Mouse (Mus musculus) thymus, postnatal 25 days (tissue): ENCODE results near the gene Satl1.

Experiments used
- DNase-seq: peaks from one replicate; pipeline ENCODE4 v3.0.0; 2022

Satl1 gene

GRCm38 (mm10) chrX:112406679-112407078 lies at the start of gene Satl1:
Satl1 (minus strand) TSS chrX:112406779.
- no peak for DNase-seq

GRCm38 (mm10) chrX:112438064-112438463 lies 31.5 kb upstream of the Satl1 start:
- DNase-seq: no peak

GRCm38 (mm10) chrX:112437580-112437979 lies 31.0 kb upstream of the Satl1 start:
- no peak for DNase-seq

GRCm38 (mm10) chrX:112422998-112423397 lies 16.4 kb upstream of the Satl1 start:
- peak; percentile 2 for DNase-seq

GRCm38 (mm10) chrX:112412309-112412708 lies 5.7 kb upstream of the Satl1 start:
- DNase-seq: no peak

- DNase-seq: peak; percentile 27
These were observed 35.8 kb downstream of the Satl1 start for GRCm38 (mm10) chrX:112370577-112371410.

- DNase-seq: no peak
These were observed 38.2 kb downstream of the Satl1 start for GRCm38 (mm10) chrX:112368426-112368825.

GRCm38 (mm10) chrX:112348395-112348791 lies 58.2 kb downstream of the Satl1 start:
- DNase-seq: no peak

GRCm38 (mm10) chrX:112347467-112348394 lies 58.8 kb downstream of the Satl1 start:
- DNase-seq: no peak

GRCm38 (mm10) chrX:112339486-112339885 lies 67.1 kb downstream of the Satl1 start:
- no peak for DNase-seq
